Mouse (Mus musculus): ENCODE measurements around the gene Nlrp6.
"Not testable (repeated sequence)": the region's sequence is repeated elsewhere in the genome, so short reads cannot be mapped to it uniquely, and the experiment has no call there.

The Nlrp6 gene

DNA sequence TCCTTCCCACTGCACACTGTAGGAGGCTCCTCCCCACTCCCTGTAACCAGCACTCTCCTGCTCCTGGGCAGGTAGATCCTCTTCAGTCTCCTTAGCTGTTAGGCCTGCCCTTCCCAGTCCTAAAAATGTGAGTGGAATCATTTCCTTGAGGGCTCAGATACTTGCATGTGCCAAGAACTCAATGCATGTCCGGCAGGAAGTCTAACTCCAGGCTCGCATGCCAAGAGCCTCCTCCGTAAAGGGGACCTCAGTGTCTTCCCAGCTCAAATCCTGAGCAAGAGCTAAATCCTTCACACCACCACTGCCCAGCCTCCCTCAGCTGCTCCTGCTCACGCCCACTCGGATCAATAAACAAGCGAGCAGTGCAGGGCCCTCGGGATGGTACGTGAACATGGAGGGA, 30.3 kb downstream of the Nlrp6 start:
- peak; percentile 54 for DNase-seq

DNA sequence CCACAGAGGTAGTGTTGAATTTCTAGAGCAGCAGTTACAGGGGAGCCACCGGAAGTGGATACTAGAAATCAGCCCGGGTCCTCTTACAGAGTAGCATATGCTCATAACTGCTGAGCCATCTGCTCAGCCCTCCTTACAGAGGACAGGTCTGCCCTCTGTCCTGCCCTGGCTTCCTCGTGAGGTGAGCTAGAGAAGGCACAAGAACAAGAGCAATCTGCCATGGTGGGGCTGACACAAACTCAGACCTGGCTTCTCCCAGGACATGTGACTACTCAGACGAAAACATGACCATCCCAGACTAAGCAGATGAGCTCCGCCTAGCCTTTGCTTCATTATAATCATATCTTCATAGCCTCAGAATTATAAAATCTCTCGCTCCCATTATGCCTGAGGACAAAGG, 31.1 kb downstream of the Nlrp6 start:
- no peak for DNase-seq

DNA sequence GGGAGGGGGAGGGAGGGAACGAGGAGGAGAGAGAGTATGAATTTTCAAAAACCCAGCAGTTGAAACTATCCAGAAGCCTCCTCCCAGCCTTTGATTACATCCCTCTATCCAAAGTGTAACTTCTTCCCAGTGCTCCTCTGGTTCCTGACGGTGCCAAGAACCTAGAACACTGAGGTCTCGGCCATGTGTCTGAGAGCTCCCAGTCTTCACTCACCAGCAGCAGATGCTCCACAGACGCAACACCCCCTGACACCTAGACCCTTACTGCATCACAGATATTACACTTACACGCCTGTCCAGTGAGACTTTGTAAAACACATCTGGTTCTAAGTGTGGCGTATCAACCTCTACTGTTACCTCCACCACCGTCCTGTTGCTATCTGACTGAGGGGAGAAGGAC, 31.7 kb downstream of the Nlrp6 start:
- DNase-seq: no peak

DNA sequence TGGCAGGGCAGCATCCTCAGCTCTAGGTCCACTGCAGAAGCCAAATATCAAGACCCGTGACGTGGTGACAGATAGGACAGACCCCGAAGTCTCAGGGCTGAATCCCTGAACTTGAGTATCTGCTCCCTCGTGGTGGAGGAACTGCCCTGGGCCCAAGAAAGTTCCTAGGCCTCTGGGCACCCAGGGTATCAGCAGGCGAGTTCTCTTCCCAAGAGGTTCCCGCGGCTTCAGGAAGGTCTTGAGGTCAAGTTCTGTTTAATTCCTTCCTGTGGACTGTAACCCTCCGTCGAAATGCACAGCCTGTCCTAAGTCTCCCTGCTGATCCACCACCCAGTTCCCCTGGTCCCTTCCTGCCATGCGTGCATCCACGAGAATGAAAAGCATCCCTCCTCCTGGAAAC, 32.4 kb downstream of the Nlrp6 start:
- no peak for DNase-seq

DNA sequence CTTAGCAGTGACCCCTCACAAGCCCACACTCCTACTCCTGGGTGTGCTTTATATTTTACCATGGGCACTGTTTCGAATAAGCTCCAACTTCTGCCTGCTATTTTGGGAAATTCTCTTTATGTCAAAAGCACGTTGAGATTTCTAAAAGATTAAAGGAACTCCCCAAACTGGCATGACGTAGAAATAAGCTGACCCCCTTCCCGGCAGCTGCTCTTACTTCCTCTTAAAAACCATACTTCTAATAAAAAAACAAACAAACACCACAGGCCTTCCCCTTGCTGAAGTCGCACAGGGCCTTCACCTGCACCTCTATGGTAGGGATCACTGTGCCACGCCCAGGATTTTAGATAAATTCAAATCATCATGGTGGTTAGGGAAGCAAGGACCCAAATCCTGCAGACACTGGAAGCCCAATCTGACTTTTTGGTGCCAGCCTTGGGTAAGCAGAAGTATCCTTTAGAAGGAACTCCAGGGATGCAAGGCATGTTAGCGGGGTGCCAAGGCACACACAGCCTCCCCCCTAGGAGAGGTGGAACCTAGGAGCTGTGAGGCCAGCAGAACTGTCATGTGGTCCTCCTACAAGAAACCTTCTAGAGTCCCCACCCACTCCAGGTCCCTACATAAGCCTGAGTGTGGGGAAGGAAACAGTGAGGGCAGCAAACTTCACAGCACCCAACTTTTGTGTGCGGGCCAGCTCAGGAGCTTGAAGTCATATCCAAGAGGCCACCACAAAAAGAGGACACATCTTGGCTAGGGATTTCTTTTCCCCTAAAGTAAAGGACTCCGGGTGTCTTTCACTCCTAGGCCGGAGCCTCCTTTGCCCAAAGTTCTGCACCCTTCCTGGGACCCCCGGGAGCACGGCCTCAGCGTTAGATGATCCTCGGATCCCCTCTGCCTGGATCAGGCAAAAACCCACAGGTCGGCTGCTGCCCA, 33.4 kb downstream of the Nlrp6 start:
- DNase-seq: no peak

DNA sequence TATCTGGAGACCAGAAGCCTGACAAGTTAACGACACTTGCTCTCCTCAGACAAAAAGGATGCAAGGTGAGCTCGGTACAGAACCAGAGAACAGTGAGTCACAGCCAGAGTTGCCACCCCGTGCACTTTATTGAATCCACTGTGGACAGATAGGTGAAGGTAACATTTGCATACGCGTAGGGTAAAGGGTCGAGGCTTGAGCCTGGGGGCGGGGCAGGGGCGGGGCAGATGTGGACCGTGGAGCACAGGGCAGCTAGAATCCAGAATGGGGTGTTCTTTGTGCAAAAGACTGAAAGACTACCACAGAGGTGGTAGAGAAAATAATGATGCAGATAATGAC, 34.0 kb downstream of the Nlrp6 start:
- DNase-seq: no peak

DNA sequence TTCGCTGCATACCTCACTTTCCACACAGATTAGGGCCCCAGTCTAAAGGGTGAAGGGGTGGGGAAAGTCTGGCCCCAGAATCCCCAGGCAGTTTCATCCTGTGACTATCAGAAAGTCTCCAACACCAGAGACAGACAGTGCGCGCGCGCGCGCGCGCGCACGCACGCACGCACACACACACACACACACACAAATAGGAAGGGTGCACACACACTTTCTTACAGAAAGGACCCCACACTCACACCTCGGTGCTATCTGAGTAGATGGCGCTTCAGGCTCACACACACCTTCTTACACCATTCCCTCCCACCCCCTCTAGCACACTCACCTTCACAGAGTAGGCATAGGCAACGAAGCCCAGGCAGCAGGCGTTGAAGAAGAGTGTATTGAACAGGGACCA, 34.6 kb downstream of the Nlrp6 start:
- peak; percentile 22 for DNase-seq

DNA sequence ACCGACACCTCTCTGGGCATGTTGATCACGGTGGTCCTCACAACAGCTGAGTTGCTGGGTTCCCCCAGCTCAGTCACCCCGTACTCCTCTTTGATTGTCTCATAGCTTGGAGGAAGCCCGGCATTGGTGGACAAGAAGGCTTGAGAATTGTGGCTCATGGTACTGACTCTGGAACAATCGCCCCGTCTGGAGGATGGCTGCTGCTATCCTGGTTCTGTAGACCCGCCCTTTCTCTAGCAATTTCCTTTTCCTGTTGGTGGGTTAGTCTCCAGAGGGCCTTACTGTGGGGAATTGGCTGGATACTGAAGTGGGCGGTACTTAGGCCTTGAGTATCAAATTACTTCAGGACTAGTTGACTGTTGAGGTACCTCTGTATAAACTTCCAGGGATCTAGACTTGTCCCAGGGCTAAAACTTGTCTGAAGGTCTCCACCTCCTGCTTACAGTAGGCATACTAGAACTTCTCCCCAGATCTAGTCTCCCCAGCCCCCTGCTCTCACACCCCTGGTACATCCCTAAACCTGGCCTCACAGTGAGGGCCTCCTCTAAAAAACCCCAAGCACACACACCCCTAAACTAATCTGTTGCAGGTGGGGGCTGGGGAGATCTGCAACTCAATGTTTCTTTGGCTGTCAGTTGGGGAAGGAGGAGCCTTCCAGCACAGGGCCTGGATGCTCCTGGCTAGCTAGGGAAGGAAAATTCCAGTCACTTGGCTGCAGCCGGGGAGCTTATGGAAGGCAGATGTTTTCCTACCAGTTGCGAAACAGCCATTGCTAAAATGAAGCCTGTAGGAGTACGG, 35.3 kb downstream of the Nlrp6 start, which contains the start of the genes Gm45717 and Ifitm2:
TSS of gene Gm45717 (minus strand) at position 180 of the 798 bp plus-strand sequence.
TSS of gene Ifitm2 (minus strand) at position 230 of the 798 bp plus-strand sequence.
- peak; percentile 84 for DNase-seq

- DNase-seq: no peak
Measured at GRCm38 (mm10) chr7:140956556-140956869, 35.8 kb downstream of the Nlrp6 start.

DNA sequence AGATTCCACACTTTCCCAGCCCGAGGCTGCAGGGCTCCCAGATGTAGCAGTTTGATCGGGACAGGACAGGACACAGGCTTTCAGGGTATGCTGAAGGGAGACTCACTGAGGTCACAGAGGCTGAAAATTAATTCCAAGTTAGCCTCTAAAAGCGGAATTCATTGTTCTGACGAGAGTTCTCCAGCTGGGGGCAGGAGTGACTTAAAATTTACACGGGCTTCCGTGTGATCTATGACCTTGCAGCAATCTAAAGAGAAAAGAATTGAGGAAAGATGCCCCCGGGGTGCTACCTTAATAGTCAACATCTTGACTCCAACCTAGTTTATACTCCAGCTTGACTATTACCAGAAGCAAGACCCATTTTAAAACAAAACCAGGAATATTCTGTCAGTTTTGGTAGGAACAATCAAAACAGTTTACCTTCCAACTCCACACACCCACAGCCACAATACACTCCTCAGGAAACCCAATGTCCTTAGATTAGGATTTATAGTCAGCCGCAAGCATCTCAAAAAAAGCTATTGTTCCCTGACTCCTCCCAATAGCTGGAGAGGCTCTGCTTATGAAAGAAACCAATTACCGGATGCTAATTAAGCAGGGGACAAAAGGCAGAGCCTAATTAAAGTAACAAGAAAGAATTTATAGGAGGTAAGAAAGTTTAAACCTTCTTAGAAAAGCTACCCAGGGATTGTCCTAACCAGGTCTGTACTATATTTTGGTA, 38.6 kb downstream of the Nlrp6 start:
- peak; percentile 65 for DNase-seq

DNA sequence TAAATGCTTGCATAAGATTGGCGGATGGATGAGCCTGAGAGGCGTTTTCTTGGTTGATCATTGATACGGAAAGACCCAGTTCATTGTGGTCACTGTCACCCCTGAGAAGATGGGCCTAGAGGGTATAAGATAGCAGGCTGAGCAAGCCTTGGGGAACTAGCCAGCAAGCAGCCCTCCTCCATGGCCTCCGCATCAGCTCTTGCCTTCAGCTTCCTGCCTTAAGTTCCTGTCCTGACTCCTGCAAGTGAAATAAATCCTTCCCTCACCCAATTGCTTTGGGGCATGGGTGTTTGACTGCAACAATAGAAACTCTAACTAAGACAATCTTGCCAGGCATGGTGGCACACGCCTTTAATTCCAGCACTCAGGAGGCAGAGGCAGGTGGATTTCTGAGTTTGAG, 39.3 kb downstream of the Nlrp6 start:
- DNase-seq: no peak

DNA sequence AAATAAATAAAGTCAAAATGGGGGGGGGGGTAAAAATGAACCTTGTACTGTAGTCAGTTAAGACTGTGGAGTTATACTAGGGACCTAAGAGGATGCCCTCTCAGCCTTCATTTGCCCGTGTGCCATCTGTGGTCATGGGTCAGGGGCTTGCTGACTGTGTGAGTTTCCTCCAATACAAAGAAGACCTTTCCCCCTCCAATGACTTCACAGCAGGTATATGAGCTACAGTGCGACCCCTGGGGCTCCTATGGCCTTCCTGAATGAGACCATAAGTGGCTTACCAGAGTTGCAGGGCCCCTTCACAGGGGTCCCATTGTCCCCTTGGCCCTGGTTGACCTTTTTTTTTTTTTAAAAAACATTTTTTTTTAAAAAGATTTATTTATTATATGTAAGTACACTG, 40.7 kb downstream of the Nlrp6 start:
- no peak for DNase-seq

DNA sequence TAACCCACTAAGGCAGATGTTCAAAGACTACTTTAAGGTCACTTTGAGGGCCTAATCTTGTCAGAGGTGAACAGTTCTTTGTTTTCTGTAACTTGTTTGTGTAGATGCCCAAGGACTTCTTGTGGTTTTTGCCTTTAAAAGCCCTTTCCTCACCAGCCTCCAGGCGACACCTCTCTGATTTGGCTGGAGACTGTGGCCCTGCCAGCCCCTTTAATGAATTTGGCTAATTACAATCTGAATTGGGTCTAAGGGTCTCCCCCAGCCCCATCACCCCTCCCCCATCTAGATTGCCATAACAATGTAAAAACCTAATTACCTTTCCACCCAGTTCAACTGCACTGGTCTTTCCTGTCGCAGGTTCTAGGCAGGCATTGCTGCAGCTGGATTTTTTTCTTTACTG, 42.0 kb downstream of the Nlrp6 start:
- no peak for DNase-seq

GRCm38 (mm10) chr7:140966921-140967320, 46.2 kb downstream of the Nlrp6 start, which contains the start of gene Ifitm1:
Gene Ifitm1, plus strand, starts transcription at chr7:140967221.
- DNase-seq: no peak

GRCm38 (mm10) chr7:140967862-140968591, 47.3 kb downstream of the Nlrp6 start:
- DNase-seq: no peak

DNA sequence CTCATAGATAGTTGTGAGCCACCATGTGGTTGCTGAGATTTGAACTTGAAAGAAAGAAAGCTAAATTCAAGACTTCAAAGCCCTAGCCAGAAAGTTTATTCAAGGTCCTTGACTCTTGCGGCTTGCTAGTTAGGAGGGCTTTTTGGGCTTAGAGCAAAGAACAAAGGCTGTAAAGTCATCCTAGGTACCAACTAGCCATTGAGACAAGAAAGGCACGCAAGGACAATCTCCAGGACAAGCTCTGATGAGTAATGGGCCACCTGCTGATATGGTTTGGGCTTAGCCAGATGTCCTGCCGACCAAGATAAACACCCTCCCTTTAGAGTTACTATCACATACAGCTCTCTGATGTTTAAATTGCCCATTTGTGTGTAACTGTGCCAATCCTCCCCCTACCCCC, 48.0 kb downstream of the Nlrp6 start:
- DNase-seq: not testable (repeated sequence)

- DNase-seq: no peak
Measured at GRCm38 (mm10) chr7:140970931-140971330, 50.2 kb downstream of the Nlrp6 start.

DNA sequence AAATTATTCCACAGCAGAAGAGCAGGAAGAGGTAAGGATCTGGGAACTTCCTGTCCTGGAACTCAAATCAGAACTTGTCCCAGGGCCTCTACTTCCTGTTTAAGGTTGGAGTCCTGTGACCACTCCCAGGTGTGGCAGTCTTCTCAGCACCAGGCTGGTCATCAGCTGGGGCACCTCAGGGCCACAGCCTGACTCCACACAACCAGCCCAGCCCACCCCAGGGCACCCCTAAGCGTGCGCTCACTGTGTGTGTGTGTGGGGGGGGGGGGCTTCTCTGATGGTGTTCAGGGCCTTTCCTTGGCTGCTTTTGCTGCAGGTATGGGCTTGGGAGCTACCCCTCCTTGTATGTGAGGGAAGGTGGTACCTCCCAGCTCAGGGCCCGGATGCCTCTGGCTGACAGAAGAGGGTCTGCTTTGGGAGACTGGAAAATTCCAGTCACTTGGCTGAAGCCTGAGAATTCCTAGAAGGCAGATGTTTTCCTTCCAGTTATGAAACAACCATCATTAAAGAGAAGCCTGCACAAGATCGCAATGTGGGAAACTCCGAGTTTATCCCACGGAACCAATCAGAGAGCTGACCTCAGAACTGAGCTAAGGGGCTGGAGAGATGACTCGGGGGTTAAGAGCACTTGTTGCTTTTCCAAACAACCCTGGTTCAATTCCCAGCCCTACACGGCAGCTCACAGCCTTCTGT, 50.9 kb downstream of the Nlrp6 start:
- DNase-seq: peak; percentile 44

DNA sequence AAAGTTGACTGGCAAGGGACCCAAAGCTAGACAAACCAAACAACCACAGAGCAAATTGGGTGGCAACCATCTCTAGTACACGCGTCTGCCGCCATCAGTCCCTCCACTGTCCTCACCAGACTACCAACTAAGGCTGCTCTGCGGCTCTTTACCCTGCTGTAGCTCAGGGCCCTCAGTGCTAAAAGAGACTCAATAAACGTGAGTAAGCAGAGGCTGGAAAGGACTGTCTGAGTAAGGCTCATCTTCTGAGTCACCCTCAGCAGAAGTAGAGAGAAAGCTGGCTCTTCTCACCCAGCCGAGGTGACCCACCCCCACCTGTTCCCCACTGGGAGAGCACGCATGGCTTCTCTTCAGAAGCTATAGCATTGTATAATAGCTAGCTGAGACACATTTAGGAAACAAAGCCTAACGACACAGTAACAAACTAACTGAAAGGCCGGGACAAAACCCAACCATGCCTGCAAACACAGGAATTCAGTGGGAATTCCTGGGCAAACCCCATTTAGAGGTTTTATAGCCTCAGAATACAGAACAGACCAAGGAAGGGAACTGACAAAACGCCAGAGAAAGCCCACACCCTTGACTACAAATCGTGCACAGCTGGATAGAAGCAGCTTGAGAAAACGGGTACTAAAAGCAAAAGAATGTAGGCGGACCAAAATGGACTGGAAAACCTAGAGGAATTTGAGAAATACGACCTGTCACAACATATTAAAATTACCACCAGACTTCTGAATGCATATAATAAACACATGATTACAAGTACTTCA, 52.9 kb downstream of the Nlrp6 start:
- DNase-seq: no peak

DNA sequence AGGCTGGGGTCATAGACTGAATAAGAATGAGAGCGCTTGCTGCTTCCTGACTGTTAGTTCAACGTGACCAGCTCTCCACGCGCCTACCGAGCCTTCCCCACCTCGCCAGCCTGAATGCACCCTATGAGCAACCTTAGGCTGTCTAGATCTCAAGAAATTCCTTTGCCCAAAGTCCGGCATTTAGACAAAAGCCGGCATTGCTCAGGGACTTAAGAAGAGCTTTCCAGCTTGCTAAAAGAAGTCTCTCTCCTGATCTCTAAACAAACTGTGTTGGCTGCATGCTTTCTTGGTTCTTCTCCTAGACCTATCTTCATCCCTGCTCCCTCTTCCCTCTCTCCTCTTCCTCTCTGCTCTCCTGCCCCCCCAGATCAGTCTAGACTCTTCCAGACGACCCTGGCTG, 54.2 kb downstream of the Nlrp6 start:
- no peak for DNase-seq

DNA sequence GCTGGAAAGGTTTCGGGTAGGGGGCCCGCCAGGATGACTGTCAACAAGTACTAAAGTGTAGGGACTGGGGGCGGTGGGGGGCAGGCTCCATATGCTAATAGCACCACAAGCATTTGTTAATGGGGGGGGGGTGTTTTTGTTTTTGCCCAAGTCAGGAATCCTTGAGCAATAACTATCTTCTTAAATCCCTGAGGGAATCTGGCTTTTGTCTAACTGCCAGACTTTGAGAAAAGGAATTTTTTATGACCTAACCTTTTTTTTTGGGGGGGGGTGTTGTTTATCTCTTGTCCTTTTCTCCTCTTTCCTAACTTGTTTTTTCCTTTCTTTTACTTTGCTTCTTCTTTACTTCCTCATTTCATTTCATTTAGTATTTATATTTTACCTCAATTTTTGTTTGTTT, 54.8 kb downstream of the Nlrp6 start:
- no peak for DNase-seq
